Mouse (Mus musculus) cerebellum, postnatal 4 days (tissue): ENCODE data around the gene Obp2b.

ENCODE experiments used
- DNase-seq, 2 experiments: peaks; one replicate each; pipeline ENCODE4 v3.0.0; 2022; ENCODE audit warnings: low spot score in 2 of 2, mixed read lengths in 1 of 2

Gene Obp2b

GRCm38 (mm10) chr2:25776717-25777116, 39.9 kb downstream of the Obp2b start, which contains the start of gene Lcn11:
TSS of gene Lcn11 (plus strand) at chr2:25777017.
- DNase-seq = no peak

- DNase-seq = no peak
Measured at GRCm38 (mm10) chr2:25779076-25779475, 42.3 kb downstream of the Obp2b start.

DNA sequence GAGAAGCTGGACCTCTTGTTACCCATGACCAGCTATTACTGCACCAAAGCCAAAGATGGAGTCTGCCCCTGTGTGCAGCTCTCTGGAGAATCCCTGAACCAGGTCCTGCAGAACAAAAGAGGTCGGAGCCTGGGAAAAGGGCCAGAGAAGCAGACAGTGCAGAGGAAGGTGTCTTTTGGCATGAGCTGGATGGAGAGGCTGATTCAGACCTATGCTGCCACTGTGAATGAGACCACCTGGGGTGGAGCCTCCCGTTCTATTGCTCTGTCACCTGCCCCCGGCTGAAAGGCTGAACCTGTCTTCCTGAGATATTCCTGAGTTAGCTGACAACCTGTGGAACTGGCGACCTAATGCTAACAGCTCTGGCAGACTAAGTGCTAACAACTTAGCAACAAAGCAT, 44.1 kb downstream of the Obp2b start:
- DNase-seq = no peak

- DNase-seq = no peak
Measured at GRCm38 (mm10) chr2:25781957-25782356, 45.1 kb downstream of the Obp2b start, which contains the start of gene Gm13539. TSS of gene Gm13539 (plus strand) at chr2:25782257.

DNA sequence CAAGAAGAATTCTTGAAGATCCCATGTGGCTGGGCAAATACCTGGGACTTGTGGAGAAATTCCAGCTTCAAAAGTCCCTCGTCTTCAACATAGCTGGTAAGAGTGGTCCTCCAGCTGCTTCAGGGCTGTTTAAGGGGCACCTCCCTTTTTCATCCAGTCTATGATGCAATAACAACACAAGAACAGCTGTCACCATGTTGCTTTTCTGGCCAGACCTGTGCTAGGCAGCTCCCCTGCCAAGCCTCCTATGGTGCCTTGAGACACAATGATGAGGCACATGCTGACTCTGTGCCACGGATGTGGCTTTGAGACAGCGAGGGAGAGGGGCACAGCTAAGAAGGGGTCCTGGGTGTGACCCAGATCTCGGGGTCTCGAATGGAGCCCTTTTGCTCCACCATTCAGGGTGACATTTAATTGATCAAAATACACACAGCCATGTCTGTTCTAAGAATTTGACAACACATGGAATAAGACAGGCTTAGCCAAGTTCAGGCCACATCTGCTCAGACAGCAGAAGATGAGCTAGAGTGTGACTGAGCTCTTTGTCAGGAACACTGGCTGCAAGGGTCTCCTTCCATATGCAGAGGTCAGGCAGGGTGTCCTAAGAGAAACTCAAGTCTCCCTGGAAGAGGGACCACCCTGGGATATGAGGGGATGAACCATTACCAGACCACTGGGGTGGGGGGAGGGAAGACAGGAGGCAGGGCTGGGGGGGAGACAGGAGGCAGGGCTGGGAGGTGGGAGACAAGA, 48.9 kb downstream of the Obp2b start:
- no peak for DNase-seq

GRCm38 (mm10) chr2:25789092-25789491, 52.3 kb downstream of the Obp2b start:
- no peak for DNase-seq
